Mouse (Mus musculus) thymus, adult 2 months (tissue): ENCODE measurements around the gene Bphl. TPM values are rescaled to one million over a fixed set of nuclear protein-coding genes. Genes with fewer than 3 reads are reported as not detected.

ENCODE experiments used
- DNase-seq: peaks from one replicate; pipeline ENCODE4 v3.0.0; 2021
- H3K27ac ChIP-seq: fragments of 200-500 bp; 2 replicates; pipeline ENCODE4 v1.5.1; 2012; ENCODE audit warnings: low read length, control low read depth; ENCODE audit not compliant: control insufficient read depth, insufficient read depth
- H3K27me3 ChIP-seq: fragments of 200-500 bp; 2 replicates; pipeline ENCODE4 v1.6.1; 2012; ENCODE audit warnings: mild to moderate bottlenecking, low read length, moderate library complexity, mixed read lengths; ENCODE audit not compliant: control insufficient read depth, insufficient read depth
- H3K36me3 ChIP-seq: fragments of 200-500 bp; 2 replicates; pipeline ENCODE4 v1.6.1; 2012; ENCODE audit warnings: mild to moderate bottlenecking, low read length, moderate library complexity; ENCODE audit not compliant: control insufficient read depth, insufficient read depth
- H3K4me1 ChIP-seq: fragments of 200-500 bp; replicated peaks from 2 replicates; pipeline ENCODE4 v1.6.1; 2012; ENCODE audit warnings: low read length; ENCODE audit not compliant: control insufficient read depth, insufficient read depth
- H3K4me3 ChIP-seq: fragments of 200-500 bp; 2 replicates; pipeline ENCODE4 v1.5.1; 2012; ENCODE audit warnings: mild to moderate bottlenecking, low read length, control low read depth, moderate library complexity; ENCODE audit not compliant: control insufficient read depth, insufficient read depth
- CTCF ChIP-seq: fragments of 200-500 bp; IDR thresholded peaks from 2 replicates; pipeline ENCODE4 v1.5.1; 2012; ENCODE audit warnings: mild to moderate bottlenecking, control low read depth, low read length, moderate library complexity, borderline replicate concordance; ENCODE audit not compliant: control insufficient read depth, poor library complexity, insufficient read depth; ENCODE audit errors: extremely low read depth
- POLR2A ChIP-seq: fragments of 200-500 bp; IDR thresholded peaks from 2 replicates; pipeline ENCODE4 v1.6.1; 2012; ENCODE audit warnings: mild to moderate bottlenecking, low read length, control low read depth, moderate library complexity; ENCODE audit not compliant: control insufficient read depth, poor library complexity, insufficient read depth; ENCODE audit errors: extremely low read depth
- WGBS: fragments of 180-500 bp; shearing (Covaris S2); methylation state at CpG from one replicate; pipeline ENCODE4 v1.1.7; 2018; 5-methylcytosine and 5-hydroxymethylcytosine counted together
- polyA plus RNA-seq: library from polyadenylated mRNA; depleted of rRNA; stranded (reverse); fragments of >200 nt; gene quantifications from 2 replicates; pipeline ENCODE4 v1.2.3, GENCODE M21; 2012

The Bphl gene
- polyA plus RNA-seq, 1 experiment, result 24.7 TPM

DNA sequence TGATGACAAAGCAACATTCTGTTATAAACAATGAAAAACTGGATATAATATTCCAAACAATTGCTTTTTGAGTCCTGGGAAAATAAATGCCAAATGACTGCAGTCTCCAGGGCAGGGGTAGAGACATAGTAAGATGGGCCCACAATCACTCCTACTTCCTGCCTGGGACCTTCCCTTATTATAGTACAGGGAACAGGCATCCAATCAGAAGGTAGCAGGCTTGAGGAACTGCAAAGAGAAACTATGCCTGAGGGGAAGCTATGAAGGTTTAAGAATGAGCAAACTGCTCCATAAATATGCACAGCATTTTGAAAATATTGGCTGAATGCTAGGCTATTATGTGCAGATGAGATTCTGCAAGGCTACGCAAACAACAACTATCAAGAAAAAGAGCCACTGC, 69.6 kb downstream of the Bphl start:
- Histone ChIP-seq H3K4me1 (peaks cover 4% of the 10 kb centered on the region; the same call in 1 of the 2 replicates), H3K4me3 (no peak overlapping the region), H3K27me3 (no peaks in the 10 kb centered on the region), H3K27ac (no peak overlapping the region), H3K36me3 (no peaks in the 10 kb centered on the region)
- WGBS, result 98% methylated on average over 1 of the region's 1 CpGs
- TF ChIP-seq POLR2A (no peak), CTCF (no peak)
- no peak for DNase-seq

DNA sequence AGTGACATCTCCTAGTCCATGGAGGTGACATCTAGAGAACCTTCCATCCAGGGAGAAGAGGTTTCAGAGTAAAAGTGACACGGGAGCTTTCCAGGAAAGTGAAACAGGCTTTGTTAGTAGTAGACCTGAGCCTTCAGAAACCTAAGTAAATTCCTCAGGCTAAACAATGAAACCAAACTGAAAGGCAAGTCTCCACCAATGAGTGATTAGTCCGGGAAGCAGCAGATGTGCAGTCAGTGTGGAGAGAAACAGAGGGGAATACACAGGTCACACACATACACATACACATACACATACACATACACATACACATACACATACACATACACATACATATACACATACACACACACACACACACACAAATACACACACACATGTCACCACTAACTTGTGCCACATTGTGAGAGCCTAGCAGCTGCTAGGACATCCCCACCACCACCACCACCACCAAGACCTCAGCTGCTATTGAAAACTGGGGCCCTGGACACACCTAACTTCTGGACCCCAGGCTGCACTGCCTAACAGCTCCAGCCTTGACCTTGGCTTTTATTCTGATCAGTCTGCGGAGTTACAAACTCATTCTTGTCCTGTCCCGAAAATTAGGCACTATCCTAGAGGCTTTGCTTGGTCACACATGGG, 71.8 kb downstream of the Bphl start:
- no peak overlapping the region for H3K4me3 ChIP-seq
- TF ChIP-seq CTCF (no peak), POLR2A (no peak)
- H3K4me1 ChIP-seq, result peaks cover 10% of the 10 kb centered on the region
- DNase-seq, result no peak
- no peaks in the 10 kb centered on the region for H3K27me3 ChIP-seq
- 93% methylated on average over 4 of the region's 4 CpGs for WGBS
- H3K27ac ChIP-seq, result no peak overlapping the region
- no peaks in the 10 kb centered on the region for H3K36me3 ChIP-seq

DNA sequence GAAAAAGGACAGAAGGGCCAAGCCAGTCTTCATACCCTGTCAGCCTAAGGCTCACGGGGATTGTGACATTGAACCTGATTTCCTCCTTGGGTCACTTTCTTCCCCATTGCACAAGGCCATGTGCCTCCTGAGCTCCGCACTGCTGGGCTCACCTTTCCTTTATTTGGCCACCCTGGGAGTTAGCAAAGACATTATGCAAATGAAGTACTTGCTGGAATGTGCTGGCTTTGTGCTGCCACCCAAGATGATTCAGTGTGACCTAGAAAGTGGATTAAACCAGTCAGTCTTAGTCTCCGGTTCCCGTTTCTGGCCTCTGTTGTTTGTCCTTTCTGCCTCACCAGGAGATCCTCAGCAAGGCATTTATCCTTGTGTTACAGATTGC, 72.3 kb downstream of the Bphl start:
- WGBS, result 98% methylated on average over 4 of the region's 4 CpGs
- Histone ChIP-seq H3K36me3 (no peaks in the 10 kb centered on the region), H3K27ac (no peak overlapping the region), H3K4me1 (peaks cover 14% of the 10 kb centered on the region), H3K27me3 (no peaks in the 10 kb centered on the region), H3K4me3 (no peak overlapping the region)
- DNase-seq, result no peak
- no peak for TF ChIP-seq CTCF
- no peak for TF ChIP-seq POLR2A

DNA sequence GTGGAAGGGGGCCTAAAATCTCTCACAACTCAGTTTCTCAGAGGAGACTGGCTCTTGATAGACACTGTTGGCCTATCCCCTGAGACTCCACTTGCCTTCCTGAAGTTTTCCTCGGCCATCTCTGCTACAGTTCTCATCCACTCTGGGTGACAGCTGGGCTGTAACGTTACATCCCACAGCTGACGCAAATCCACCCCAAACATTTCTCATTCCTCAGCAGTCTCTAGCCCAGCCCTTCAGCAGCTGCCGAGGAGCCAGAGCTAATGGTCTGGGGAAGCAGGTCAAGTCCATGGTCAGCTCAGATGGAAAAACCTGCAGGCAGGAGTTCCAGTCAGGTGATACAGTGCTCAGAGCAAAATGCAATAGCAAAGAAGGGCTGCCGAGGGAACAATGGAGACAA, 73.6 kb downstream of the Bphl start:
- DNase-seq, result no peak
- H3K27ac ChIP-seq, result no peak overlapping the region
- H3K4me1 ChIP-seq, result peaks cover 23% of the 10 kb centered on the region
- no peaks in the 10 kb centered on the region for H3K27me3 ChIP-seq
- no peak for TF ChIP-seq POLR2A
- no peak for TF ChIP-seq CTCF
- H3K4me3 ChIP-seq, result no peak overlapping the region
- 98% methylated on average over 5 of the region's 5 CpGs for WGBS
- no peaks in the 10 kb centered on the region for H3K36me3 ChIP-seq

DNA sequence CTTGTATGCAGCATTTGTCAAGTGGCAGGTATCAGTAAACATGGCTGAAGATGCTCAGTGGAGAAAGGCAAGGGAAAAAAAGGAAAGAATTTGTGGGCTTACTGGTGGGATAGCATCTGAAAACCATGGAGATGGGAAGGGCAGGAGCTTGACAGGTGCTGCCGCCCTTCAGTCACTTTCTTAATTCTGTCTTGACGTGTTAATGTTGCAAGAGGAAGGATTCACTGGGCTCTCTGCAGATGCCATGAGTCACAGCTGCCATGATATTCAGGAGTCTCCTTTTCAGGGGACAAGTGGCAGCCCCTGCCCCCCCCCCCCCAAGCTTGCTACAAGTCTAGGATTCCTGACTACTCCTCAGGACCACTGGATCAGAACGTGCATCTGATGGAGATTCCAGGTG, 74.5 kb downstream of the Bphl start:
- TF ChIP-seq CTCF (no peak), POLR2A (no peak)
- Histone ChIP-seq H3K4me3 (no peak overlapping the region), H3K27me3 (no peaks in the 10 kb centered on the region), H3K27ac (no peak overlapping the region), H3K36me3 (no peaks in the 10 kb centered on the region), H3K4me1 (peaks cover 29% of the 10 kb centered on the region)
- WGBS, result 96% methylated on average over 3 of the region's 3 CpGs
- DNase-seq, result no peak

DNA sequence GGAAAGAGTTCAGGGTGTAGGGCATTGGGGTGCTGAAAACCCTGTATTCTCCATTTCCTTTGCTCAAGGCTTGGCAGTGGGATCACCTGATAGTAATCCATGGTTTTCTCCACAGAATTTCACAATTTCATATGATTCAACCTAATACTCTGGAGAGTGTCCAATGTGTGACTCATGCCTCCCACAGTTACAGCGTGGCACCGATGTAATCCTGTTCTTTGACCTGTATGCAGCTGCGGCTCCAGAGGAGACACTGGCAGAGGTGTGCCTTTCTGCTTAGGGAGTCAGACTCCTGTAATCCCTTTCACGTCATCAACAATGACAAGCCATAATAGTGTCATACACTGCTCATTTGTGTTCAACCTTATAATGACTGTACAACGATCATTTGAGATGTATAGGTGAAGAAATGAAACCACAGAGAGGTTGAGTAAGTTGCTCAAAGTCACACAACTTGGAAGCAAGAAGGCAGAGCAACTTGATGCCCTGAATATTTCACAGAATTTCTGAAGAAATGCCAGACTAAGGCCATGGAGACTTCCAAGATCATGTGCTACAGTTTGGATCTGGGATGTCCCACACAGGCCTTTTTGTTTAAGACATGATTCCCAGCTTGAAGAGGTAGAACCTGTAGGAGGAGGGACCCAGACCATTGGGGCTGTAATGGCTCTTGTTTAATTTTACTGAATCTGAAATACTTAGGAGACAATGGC, 75.1 kb downstream of the Bphl start:
- Histone ChIP-seq H3K36me3 (no peaks in the 10 kb centered on the region), H3K27ac (no peak overlapping the region), H3K27me3 (no peaks in the 10 kb centered on the region), H3K4me1 (peaks cover 32% of the 10 kb centered on the region), H3K4me3 (no peak overlapping the region)
- 94% methylated on average over 5 of the region's 5 CpGs for WGBS
- DNase-seq, result no peak
- TF ChIP-seq POLR2A (no peak), CTCF (no peak)

DNA sequence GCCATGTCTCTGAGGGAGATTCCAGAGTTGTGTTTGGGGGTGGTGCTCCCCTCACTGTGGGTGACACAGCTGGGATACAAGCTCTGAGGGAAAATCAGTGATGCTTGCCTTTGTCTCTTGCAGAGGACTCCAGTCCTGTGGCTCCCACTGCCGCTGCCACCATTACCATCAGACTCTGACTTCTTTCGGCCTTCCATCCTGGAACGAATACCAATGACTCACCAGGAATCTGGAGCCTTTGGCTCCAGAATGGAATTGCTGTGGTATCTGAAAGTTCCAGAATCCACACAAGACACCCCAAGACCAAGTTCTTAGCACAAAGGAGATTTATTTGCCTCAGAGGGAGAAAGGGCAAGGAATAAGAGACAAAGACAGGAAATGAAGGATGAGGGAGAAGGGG, 75.7 kb downstream of the Bphl start:
- no peak for TF ChIP-seq CTCF
- no peak for TF ChIP-seq POLR2A
- peaks cover 32% of the 10 kb centered on the region for H3K4me1 ChIP-seq
- H3K4me3 ChIP-seq, result no peak overlapping the region
- no peaks in the 10 kb centered on the region for H3K27me3 ChIP-seq
- H3K27ac ChIP-seq, result no peak overlapping the region
- no peak for DNase-seq
- 95% methylated on average over 3 of the region's 3 CpGs for WGBS
- no peaks in the 10 kb centered on the region for H3K36me3 ChIP-seq
